13 mouse cellular contexts compared by ENCODE assay signal in the genomic region with DNA sequence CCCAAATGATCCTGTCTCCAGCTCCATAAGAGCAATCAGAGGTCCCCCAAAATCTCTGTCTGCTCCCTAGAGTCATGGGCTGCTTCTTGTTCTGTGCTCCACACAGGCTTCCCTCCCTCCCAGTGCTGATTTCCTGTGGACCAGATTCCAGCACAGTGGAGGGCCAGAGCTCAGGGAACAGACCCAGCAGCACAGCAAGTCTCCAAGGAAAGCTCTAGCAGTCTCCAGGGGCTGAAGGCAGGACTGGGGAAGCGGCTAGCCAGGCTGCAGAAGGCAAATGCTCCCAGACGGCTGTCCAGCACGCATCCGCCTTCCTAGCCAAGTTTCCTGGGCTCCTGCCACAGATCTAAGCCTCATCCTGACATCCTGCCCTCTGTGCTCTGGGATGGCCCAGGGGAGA. TPM values are rescaled to one million over a fixed set of nuclear protein-coding genes. Genes with fewer than 3 reads are reported as not detected.
DNase-seq lines count a peak whose midpoint lies in the region; ATAC-seq and TF ChIP-seq lines count a peak whose summit lies in the region.
"Had no signal": no experiment of that assay in that cellular context is flagged by ENCODE, and none has a peak within 500 bp of the region (broad histone marks: within the 10 kb centered on the region; RNA-seq: fewer than 3 reads in every experiment).

No protein-coding gene starts in this region.

- H3K4me3 ChIP-seq in forebrain, embryonic 11.5 days (ENCODE audit: low read depth, low read length), result no peak overlapping the region
- H3K4me3 ChIP-seq in hindbrain, postnatal 0 days (ENCODE audit: low read length), result no peak overlapping the region
- H3K4me3 ChIP-seq: limb, embryonic 10.5 days had no signal

- H3K4me1 ChIP-seq in forebrain, embryonic 11.5 days (replicated peaks; ENCODE audit: control insufficient read depth, insufficient read depth, low read length), result peaks cover 51% of the 10 kb centered on the region
- H3K4me1 ChIP-seq in hindbrain, postnatal 0 days (ENCODE audit: insufficient read depth, low read length), result peaks cover 43% of the 10 kb centered on the region

- no peak overlapping the region for H3K4me2 ChIP-seq in forebrain, embryonic 11.5 days (ENCODE audit: low read depth, low read length, severe bottlenecking)
- no peak overlapping the region for H3K4me2 ChIP-seq in hindbrain, postnatal 0 days (ENCODE audit: low read depth, low read length)

- no peaks in the 10 kb centered on the region for H3K9me3 ChIP-seq in forebrain, embryonic 11.5 days (ENCODE audit: control insufficient read depth, low read length)
- H3K9me3 ChIP-seq in hindbrain, postnatal 0 days (ENCODE audit: low read length), result no peaks in the 10 kb centered on the region
- H3K9me3 ChIP-seq: limb, embryonic 10.5 days had no signal

- WGBS in forebrain, embryonic 11.5 days, result 65% methylated on average over 4 of the region's 4 CpGs
- 17% methylated on average over 4 of the region's 4 CpGs for WGBS in hindbrain, postnatal 0 days

- intact Hi-C loops in heart, postnatal 10 days (cut with DNase I), result no loop called here
- intact Hi-C loops in heart, postnatal 25 days (cut with DNase I), result no loop called here
- intact Hi-C loops in gastrocnemius, postnatal 36 days (cut with DNase I), result no loop called here

- TF ChIP-seq CTCF in hindbrain, postnatal 0 days (IDR thresholded peaks at IDR 0.05; ENCODE audit: low read depth), result no peak

- peak overlapping the region; percentile 77 for H3K27ac ChIP-seq in forebrain, embryonic 11.5 days (ENCODE audit: low read depth, low read length)
- peak overlapping the region; percentile 93 for H3K27ac ChIP-seq in hindbrain, postnatal 0 days
- H3K27ac ChIP-seq: limb, embryonic 10.5 days had no signal

- peak; percentile 20 to 33 for DNase-seq in heart, postnatal 10 days
- DNase-seq in heart, postnatal 25 days (ENCODE audit: low spot score), result no peak
- DNase-seq in brain, adult 2 months (ENCODE audit: low read depth, low spot score), result peak; percentile 75
- no peak for DNase-seq in forebrain, embryonic 11.5 days (ENCODE audit: low spot score)
- DNase-seq in hindbrain, postnatal 0 days (ENCODE audit: low spot score), result no peak
- no peak for DNase-seq in T-cell, adult 2 months (ENCODE audit: low spot score)
- DNase-seq in gastrocnemius, adult 18-20 months (ENCODE audit: low spot score), result no peak
- no peak for DNase-seq in gastrocnemius, postnatal 36 days
- DNase-seq: lung, adult 2 months; right cerebral cortex, postnatal 14 days had no signal

- H3K27me3 ChIP-seq in forebrain, embryonic 11.5 days (ENCODE audit: control insufficient read depth, insufficient read depth, low read length), result peaks cover 12% of the 10 kb centered on the region
- no peaks in the 10 kb centered on the region for H3K27me3 ChIP-seq in hindbrain, postnatal 0 days (ENCODE audit: insufficient read depth, low read length)

- no peak for ATAC-seq in forebrain, embryonic 11.5 days (replicated peaks; ENCODE audit: low FRiP score)
- ATAC-seq in hindbrain, postnatal 0 days, result no peak

- peak overlapping the region; percentile 23; the same call in 1 of the 2 replicates for H3K9ac ChIP-seq in forebrain, embryonic 11.5 days (ENCODE audit: low read length)
- no peak overlapping the region; the same call in 1 of the 2 replicates for H3K9ac ChIP-seq in hindbrain, postnatal 0 days (replicated peaks; ENCODE audit: low read length)

- H3K36me3 ChIP-seq in forebrain, embryonic 11.5 days (ENCODE audit: control insufficient read depth, insufficient read depth, low read length), result peaks cover 6% of the 10 kb centered on the region
- H3K36me3 ChIP-seq in hindbrain, postnatal 0 days (ENCODE audit: insufficient read depth, low read length), result peaks cover 45% of the 10 kb centered on the region; the same call in 1 of the 2 replicates
- H3K36me3 ChIP-seq: limb, embryonic 10.5 days had no signal

RNA-seq across cellular contexts. Expression of gene Rhbg, which starts 25.6 kb away (rescaled TPM):
- not detected for total RNA-seq in heart, postnatal 10 days (2021)
- not detected for total RNA-seq in heart, postnatal 25 days (2021)
- polyA plus RNA-seq in forebrain, embryonic 11.5 days (2014; fragmentation: Nextera tagmentation; extraction: Ambion mirVana), result 0.36 TPM in 1 of 2 replicates, not detected in the other
- 0.94 and 1.0 TPM in 2 replicates for total RNA-seq in hindbrain, postnatal 0 days (2014; rRNA removed)
- polyA plus RNA-seq in hindbrain, postnatal 0 days (2015; fragmentation: Nextera tagmentation; extraction: Ambion mirVana), result 0.37 and 0.43 TPM in 2 replicates
- total RNA-seq in gastrocnemius, adult 18-20 months (2021), result not detected
- not detected for total RNA-seq in gastrocnemius, postnatal 36 days (2021)
- total RNA-seq: granulocyte monocyte progenitor cell, adult 5-6 weeks; monocyte, adult 5-6 weeks had no signal

RNA-seq across cellular contexts. Expression of gene Gm38392, which starts 58.1 kb away (rescaled TPM):
- under 1 TPM in 1 of 2 experiments, not detected in 1; 0.29 TPM for total RNA-seq in heart, postnatal 10 days (2021)
- under 1 TPM in 1 of 2 experiments, not detected in 1; 0.22 TPM for total RNA-seq in heart, postnatal 25 days (2021)
- 0.16 TPM in 1 of 2 replicates, not detected in the other for polyA plus RNA-seq in forebrain, embryonic 11.5 days (2014; fragmentation: Nextera tagmentation; extraction: Ambion mirVana)
- 2.1 TPM in 1 of 2 replicates, not detected in the other for total RNA-seq in hindbrain, postnatal 0 days (2014; rRNA removed)
- 0.21 and 0.24 TPM in 2 replicates for polyA plus RNA-seq in hindbrain, postnatal 0 days (2015; fragmentation: Nextera tagmentation; extraction: Ambion mirVana)
- 1 to 10 TPM in 1 of 2 experiments, under 1 TPM in 1; 1.00 to 1.3 TPM for total RNA-seq in gastrocnemius, adult 18-20 months (2021)
- under 1 TPM; 0.35 to 0.51 TPM for total RNA-seq in gastrocnemius, postnatal 36 days (2021)
- total RNA-seq: granulocyte monocyte progenitor cell, adult 5-6 weeks; monocyte, adult 5-6 weeks had no signal

Comparison
In these comparisons a context has a peak if more than half of its experiments do, and no peak if none do; other contexts are left out.
1. DNase-seq: peak in heart, postnatal 10 days (2 of 2) and brain, adult 2 months (single experiment); none in heart, postnatal 25 days (single experiment), forebrain, embryonic 11.5 days (single experiment), hindbrain, postnatal 0 days (single experiment), T-cell, adult 2 months (single experiment), gastrocnemius, adult 18-20 months (single experiment) and gastrocnemius, postnatal 36 days (0 of 2).